Mouse (Mus musculus) heart, embryonic 15.5 days (tissue): ENCODE measurements around the gene Dscaml1. TPM values are rescaled to one million over a fixed set of nuclear protein-coding genes. Genes with fewer than 3 reads are reported as not detected.
A peak's percentile ranks its signal among the peaks of the same experiment; 100 is the strongest.

Source experiments
- ATAC-seq: fragments of 200-750 bp; cut with Nextera tagmentation; replicated peaks from 2 replicates; pipeline ENCODE4 v1.8.0; 2017; ENCODE audit warnings: low read depth, moderate TSS enrichment; ENCODE audit not compliant: insufficient number of reproducible peaks, insufficient read depth, low FRiP score
- H3K27ac ChIP-seq: fragments of 300-500 bp; sonication (generic); 2 replicates; pipeline ENCODE4 v1.5.1; 2015; ENCODE audit warnings: mild to moderate bottlenecking, inconsistent platforms
- H3K27me3 ChIP-seq: fragments of 300-500 bp; sonication (generic); 2 replicates; pipeline ENCODE4 v1.6.1; 2015; ENCODE audit warnings: inconsistent platforms
- H3K36me3 ChIP-seq: fragments of 300-500 bp; sonication (generic); 2 replicates; pipeline ENCODE4 v1.6.1; 2015; ENCODE audit warnings: mild to moderate bottlenecking, inconsistent platforms
- H3K4me1 ChIP-seq: fragments of 300-500 bp; sonication (generic); replicated peaks from 2 replicates; pipeline ENCODE4 v1.6.1; 2015; ENCODE audit warnings: inconsistent platforms
- H3K4me2 ChIP-seq: fragments of 300-500 bp; sonication (generic); 2 replicates; pipeline ENCODE4 v1.6.1; 2015; ENCODE audit warnings: inconsistent platforms, mild to moderate bottlenecking, moderate library complexity
- H3K4me3 ChIP-seq: fragments of 300-500 bp; sonication (generic); 2 replicates; pipeline ENCODE4 v1.5.1; 2015; ENCODE audit warnings: mild to moderate bottlenecking, inconsistent platforms
- H3K9ac ChIP-seq: fragments of 300-500 bp; sonication (generic); 2 replicates; pipeline ENCODE4 v1.6.1; 2015; ENCODE audit warnings: mild to moderate bottlenecking, inconsistent platforms
- H3K9me3 ChIP-seq: fragments of 300-500 bp; sonication (generic); replicated peaks from 2 replicates; pipeline ENCODE4 v1.6.1; 2016; ENCODE audit warnings: inconsistent platforms
- WGBS: fragments of 180-500 bp; shearing (Covaris S2); methylation state at CpG from one replicate; pipeline ENCODE4 v1.1.7; 2015; ENCODE audit warnings: mixed read lengths; 5-methylcytosine and 5-hydroxymethylcytosine counted together
- polyA plus RNA-seq: library from polyadenylated mRNA; unstranded; fragments of >200 nt; fragmentation: Nextera tagmentation; extraction: Ambion mirVana; gene quantifications from 2 replicates; pipeline ENCODE4 v1.2.1, GENCODE M21; 2015

Gene Dscaml1
- polyA plus RNA-seq, 1 experiment from 2014 or later: 0.23 TPM

GRCm38 (mm10) chr9:45519841-45520240, 93.4 kb downstream of the Dscaml1 start:
- Histone ChIP-seq H3K9me3 (no peaks in the 10 kb centered on the region), H3K9ac (no peak overlapping the region), H3K4me3 (no peak overlapping the region), H3K36me3 (no peaks in the 10 kb centered on the region), H3K4me2 (peak overlapping the region; percentile 11; the same call in 1 of the 2 replicates), H3K27me3 (no peaks in the 10 kb centered on the region), H3K4me1 (peaks cover 28% of the 10 kb centered on the region), H3K27ac (0 out of 2 replicates have a peak overlapping the region, but pooled peaks have one; percentile 20)
- no peak for ATAC-seq
- 60% methylated on average over 6 of the region's 6 CpGs for WGBS

GRCm38 (mm10) chr9:45522866-45523265, 96.4 kb downstream of the Dscaml1 start:
- Histone ChIP-seq H3K27me3 (no peaks in the 10 kb centered on the region), H3K9me3 (no peaks in the 10 kb centered on the region), H3K4me2 (no peak overlapping the region), H3K27ac (no peak overlapping the region), H3K9ac (no peak overlapping the region), H3K4me3 (no peak overlapping the region), H3K4me1 (peaks cover 21% of the 10 kb centered on the region), H3K36me3 (no peaks in the 10 kb centered on the region)
- WGBS: 60% methylated on average over 3 of the region's 3 CpGs
- no peak for ATAC-seq

GRCm38 (mm10) chr9:45524505-45524904, 98.1 kb downstream of the Dscaml1 start:
- H3K4me2 ChIP-seq: no peak overlapping the region

GRCm38 (mm10) chr9:45533253-45533652, 106.8 kb downstream of the Dscaml1 start:
- no peak overlapping the region for H3K9ac ChIP-seq
- H3K4me1 ChIP-seq: no peaks in the 10 kb centered on the region
- H3K36me3 ChIP-seq: no peaks in the 10 kb centered on the region
- H3K9me3 ChIP-seq: no peaks in the 10 kb centered on the region
- no peak overlapping the region for H3K4me3 ChIP-seq
- H3K27me3 ChIP-seq: peaks cover 6% of the 10 kb centered on the region; the same call in 1 of the 2 replicates
- H3K4me2 ChIP-seq: no peak overlapping the region
- no peak for ATAC-seq
- WGBS: 80% methylated on average over 2 of the region's 2 CpGs
- H3K27ac ChIP-seq: no peak overlapping the region

More at GRCm38 (mm10) chr9:45524505-45524904, 98.1 kb downstream of the Dscaml1 start:
- Histone ChIP-seq H3K27ac (no peak overlapping the region), H3K4me3 (no peak overlapping the region), H3K36me3 (no peaks in the 10 kb centered on the region), H3K27me3 (no peaks in the 10 kb centered on the region), H3K9me3 (no peaks in the 10 kb centered on the region), H3K9ac (no peak overlapping the region), H3K4me1 (peaks cover 9% of the 10 kb centered on the region; the same call in 1 of the 2 replicates)
- WGBS: 72% methylated on average over 8 of the region's 8 CpGs
- ATAC-seq: no peak

GRCm38 (mm10) chr9:45534472-45534988, 108.1 kb downstream of the Dscaml1 start:
- Histone ChIP-seq H3K27me3 (peaks cover 6% of the 10 kb centered on the region; the same call in 1 of the 2 replicates), H3K4me3 (no peak overlapping the region), H3K36me3 (no peaks in the 10 kb centered on the region), H3K4me2 (no peak overlapping the region), H3K4me1 (no peaks in the 10 kb centered on the region), H3K27ac (no peak overlapping the region), H3K9ac (no peak overlapping the region), H3K9me3 (no peaks in the 10 kb centered on the region)
- WGBS: 75% methylated on average over 8 of the region's 8 CpGs
- ATAC-seq: no peak

GRCm38 (mm10) chr9:45537649-45538048, 111.2 kb downstream of the Dscaml1 start:
- 71% methylated on average over 7 of the region's 7 CpGs for WGBS
- peaks cover 6% of the 10 kb centered on the region; the same call in 1 of the 2 replicates for H3K27me3 ChIP-seq
- no peak for ATAC-seq

GRCm38 (mm10) chr9:45539265-45540044, 113.0 kb downstream of the Dscaml1 start:
- no peaks in the 10 kb centered on the region for H3K36me3 ChIP-seq
- no peaks in the 10 kb centered on the region for H3K9me3 ChIP-seq
- no peak overlapping the region for H3K4me2 ChIP-seq
- no peak for ATAC-seq
- peaks cover 6% of the 10 kb centered on the region; the same call in 1 of the 2 replicates for H3K27me3 ChIP-seq
- no peak overlapping the region for H3K4me3 ChIP-seq
- WGBS: 71% methylated on average over 14 of the region's 14 CpGs
- no peak overlapping the region for H3K27ac ChIP-seq
- no peak overlapping the region for H3K9ac ChIP-seq
- H3K4me1 ChIP-seq: no peaks in the 10 kb centered on the region

More at GRCm38 (mm10) chr9:45537649-45538048, 111.2 kb downstream of the Dscaml1 start:
- no peaks in the 10 kb centered on the region for H3K4me1 ChIP-seq
- no peak overlapping the region for H3K4me3 ChIP-seq
- no peak overlapping the region for H3K27ac ChIP-seq
- no peaks in the 10 kb centered on the region for H3K9me3 ChIP-seq
- H3K4me2 ChIP-seq: no peak overlapping the region
- H3K36me3 ChIP-seq: no peaks in the 10 kb centered on the region
- no peak overlapping the region for H3K9ac ChIP-seq

- Histone ChIP-seq H3K27me3 (peaks cover 10% of the 10 kb centered on the region), H3K4me2 (no peak overlapping the region), H3K4me3 (no peak overlapping the region), H3K9me3 (no peaks in the 10 kb centered on the region), H3K4me1 (no peaks in the 10 kb centered on the region), H3K9ac (no peak overlapping the region), H3K36me3 (no peaks in the 10 kb centered on the region), H3K27ac (no peak overlapping the region)
- ATAC-seq: no peak
- 51% methylated on average over 13 of the region's 13 CpGs for WGBS
Observed at GRCm38 (mm10) chr9:45546024-45546638, 119.7 kb downstream of the Dscaml1 start.

- Histone ChIP-seq H3K4me2 (no peak overlapping the region), H3K27ac (no peak overlapping the region), H3K9ac (no peak overlapping the region), H3K36me3 (no peaks in the 10 kb centered on the region), H3K9me3 (no peaks in the 10 kb centered on the region), H3K27me3 (peaks cover 10% of the 10 kb centered on the region), H3K4me3 (no peak overlapping the region), H3K4me1 (no peaks in the 10 kb centered on the region)
- 64% methylated on average over 7 of the region's 7 CpGs for WGBS
- no peak for ATAC-seq
Observed at GRCm38 (mm10) chr9:45546902-45547578, 120.6 kb downstream of the Dscaml1 start.

GRCm38 (mm10) chr9:45549796-45550195, 123.4 kb downstream of the Dscaml1 start:
- no peak overlapping the region for H3K27ac ChIP-seq
- no peak overlapping the region for H3K4me2 ChIP-seq
- H3K4me1 ChIP-seq: no peaks in the 10 kb centered on the region
- ATAC-seq: no peak
- no peaks in the 10 kb centered on the region for H3K36me3 ChIP-seq
- H3K9ac ChIP-seq: no peak overlapping the region
- WGBS: 48% methylated on average over 5 of the region's 5 CpGs
- H3K4me3 ChIP-seq: no peak overlapping the region
- no peaks in the 10 kb centered on the region for H3K9me3 ChIP-seq
- H3K27me3 ChIP-seq: peaks cover 10% of the 10 kb centered on the region

GRCm38 (mm10) chr9:45550210-45550609, 123.8 kb downstream of the Dscaml1 start:
- no peak for ATAC-seq
- Histone ChIP-seq H3K4me2 (no peak overlapping the region), H3K4me3 (no peak overlapping the region), H3K27me3 (peaks cover 10% of the 10 kb centered on the region), H3K9ac (no peak overlapping the region), H3K4me1 (peaks cover 3% of the 10 kb centered on the region; the same call in 1 of the 2 replicates), H3K36me3 (no peaks in the 10 kb centered on the region), H3K27ac (no peak overlapping the region), H3K9me3 (no peaks in the 10 kb centered on the region)
- WGBS: 54% methylated on average over 6 of the region's 6 CpGs
